Mouse (Mus musculus): ENCODE results near the gene Fkbp10. TPM values are rescaled to one million over a fixed set of nuclear protein-coding genes. Genes with fewer than 3 reads are reported as not detected.
A peak's percentile ranks its signal among the peaks of the same experiment; 100 is the strongest.

Gene Fkbp10
- polyA plus RNA-seq, 2 experiments, result 5.0 to 5.3 TPM

DNA sequence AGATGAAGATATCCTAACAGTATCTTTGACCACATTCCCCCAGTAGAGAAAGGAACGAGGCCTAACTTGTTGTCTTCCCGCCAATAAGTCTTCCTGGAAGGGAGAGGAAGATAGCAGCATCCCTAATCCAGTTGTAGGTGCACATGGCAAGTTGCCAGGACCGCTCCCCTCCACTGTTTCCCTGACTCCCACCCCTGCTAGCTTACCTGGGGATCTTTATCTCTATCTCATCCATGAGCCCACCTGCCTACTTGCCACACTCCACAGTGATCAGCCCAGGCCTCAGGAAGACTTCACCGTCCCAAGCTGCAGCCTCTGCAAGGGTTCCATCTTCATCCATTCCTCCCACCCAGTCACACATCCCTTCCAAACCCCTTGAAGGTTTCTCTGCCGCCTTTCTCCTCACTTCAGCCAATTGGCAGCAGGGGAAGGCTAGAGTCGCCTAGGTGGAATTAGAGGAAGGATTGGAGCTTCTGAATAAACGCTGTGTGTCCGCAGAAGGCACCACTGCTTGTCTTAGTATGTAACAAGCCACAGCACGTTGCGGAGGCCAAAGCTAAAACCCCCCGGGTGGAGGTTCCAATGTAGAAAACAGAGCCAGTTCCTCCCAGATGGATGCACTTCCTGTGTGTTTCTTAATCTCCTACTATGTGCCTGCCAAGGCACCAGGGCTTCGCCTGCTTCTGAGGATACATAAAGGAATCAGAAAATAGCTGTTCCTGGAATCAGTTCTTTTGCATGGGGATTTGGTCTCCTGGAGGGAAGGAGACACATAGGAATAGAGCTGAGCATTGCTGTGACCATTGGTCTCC, 15.6 kb upstream of the Fkbp10 start:
- no peak for DNase-seq (ENCODE audit: low read depth in 3 of 3, low spot score in 3 of 3)
- H3K4me3 ChIP-seq (ENCODE audit: insufficient read depth in 1 of 2, low read depth in 2 of 2, low read length in 2 of 2), result no peak overlapping the region
- no peak overlapping the region for H3K27ac ChIP-seq
- H3K9ac ChIP-seq (replicated peaks), result no peak overlapping the region
- H3K27me3 ChIP-seq (ENCODE audit: control insufficient read depth, insufficient read depth, low read length), result peaks cover 17% of the 10 kb centered on the region
- no peak overlapping the region for H3K4me2 ChIP-seq (ENCODE audit: low read depth)
- H3K9me3 ChIP-seq (ENCODE audit: control insufficient read depth, low read length), result no peaks in the 10 kb centered on the region
- H3K36me3 ChIP-seq (replicated peaks; ENCODE audit: control insufficient read depth, insufficient read depth, low read depth), result no peaks in the 10 kb centered on the region
- TF ChIP-seq CTCF (IDR thresholded peaks at IDR 0.05; ENCODE audit: low read depth) (no peak), EP300 (IDR thresholded peaks at IDR 0.05; ENCODE audit: low read depth) (no peak)
- ATAC-seq (ENCODE audit: insufficient read depth), result no peak
- peaks cover 7 to 27% of the 10 kb centered on the region in 2 experiments for H3K4me1 ChIP-seq (replicated peaks; ENCODE audit: control insufficient read depth in 2 of 2, insufficient read depth in 2 of 2, low read length in 1 of 2)
- 61% methylated on average over 12 of the region's 12 CpGs for WGBS (ENCODE audit: insufficient replicate concordance)

GRCm38 (mm10) chr11:100400842-100401241, 14.7 kb upstream of the Fkbp10 start:
- ATAC-seq (ENCODE audit: insufficient read depth), result no peak
- no peak for DNase-seq (ENCODE audit: low read depth in 3 of 3, low spot score in 3 of 3)
- Histone ChIP-seq H3K27ac (no peak overlapping the region), H3K9me3 (ENCODE audit: control insufficient read depth, low read length) (no peaks in the 10 kb centered on the region), H3K36me3 (replicated peaks; ENCODE audit: control insufficient read depth, insufficient read depth, low read depth) (no peaks in the 10 kb centered on the region), H3K4me3 (ENCODE audit: insufficient read depth in 1 of 2, low read depth in 2 of 2, low read length in 2 of 2) (no peak overlapping the region), H3K27me3 (ENCODE audit: control insufficient read depth, insufficient read depth, low read length) (peaks cover 8% of the 10 kb centered on the region), H3K4me2 (ENCODE audit: low read depth) (no peak overlapping the region), H3K9ac (replicated peaks) (no peak overlapping the region), H3K4me1 (replicated peaks; ENCODE audit: control insufficient read depth in 2 of 2, insufficient read depth in 2 of 2, low read length in 1 of 2) (peaks cover 7 to 20% of the 10 kb centered on the region in 2 experiments)
- WGBS (ENCODE audit: insufficient replicate concordance), result 30% methylated on average over 6 of the region's 6 CpGs
- TF ChIP-seq CTCF (IDR thresholded peaks at IDR 0.05; ENCODE audit: low read depth), result no peak
- no peak for TF ChIP-seq EP300 (IDR thresholded peaks at IDR 0.05; ENCODE audit: low read depth)

DNA sequence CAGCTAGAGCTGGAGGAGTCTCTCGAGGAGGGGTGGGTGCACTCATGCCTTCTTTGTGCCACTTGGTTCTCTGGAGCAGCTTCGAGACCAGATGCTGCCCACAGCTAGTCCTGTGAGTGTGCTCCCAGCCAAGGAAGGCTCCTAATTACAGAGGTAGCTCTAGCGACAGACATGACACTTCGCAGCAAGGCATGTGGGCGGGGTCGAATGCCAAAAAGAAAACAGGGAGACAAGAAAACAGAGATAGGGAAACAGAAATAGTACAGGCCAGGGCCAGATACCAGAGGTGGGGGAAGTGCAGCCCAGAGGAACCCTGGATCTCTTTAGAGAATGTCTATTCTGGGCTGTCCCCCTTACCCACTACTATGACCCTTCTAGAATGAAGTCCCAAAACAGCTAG, 13.3 kb upstream of the Fkbp10 start:
- Histone ChIP-seq H3K27me3 (ENCODE audit: control insufficient read depth, insufficient read depth, low read length) (no peaks in the 10 kb centered on the region), H3K4me1 (replicated peaks; ENCODE audit: control insufficient read depth in 2 of 2, insufficient read depth in 2 of 2, low read length in 1 of 2) (peaks cover 7 to 20% of the 10 kb centered on the region in 2 experiments), H3K9me3 (ENCODE audit: control insufficient read depth, low read length) (no peaks in the 10 kb centered on the region), H3K4me2 (ENCODE audit: low read depth) (peak overlapping the region; percentile 15), H3K4me3 (ENCODE audit: insufficient read depth in 1 of 2, low read depth in 2 of 2, low read length in 2 of 2) (no peak overlapping the region), H3K9ac (replicated peaks) (no peak overlapping the region), H3K27ac (no peak overlapping the region), H3K36me3 (replicated peaks; ENCODE audit: control insufficient read depth, insufficient read depth, low read depth) (no peaks in the 10 kb centered on the region)
- no peak for TF ChIP-seq EP300 (IDR thresholded peaks at IDR 0.05; ENCODE audit: low read depth)
- TF ChIP-seq CTCF (IDR thresholded peaks at IDR 0.05; ENCODE audit: low read depth), result no peak
- WGBS (ENCODE audit: insufficient replicate concordance), result 16% methylated on average over 6 of the region's 6 CpGs
- ATAC-seq (ENCODE audit: insufficient read depth), result no peak
- DNase-seq (ENCODE audit: low read depth in 3 of 3, low spot score in 3 of 3), result no peak

DNA sequence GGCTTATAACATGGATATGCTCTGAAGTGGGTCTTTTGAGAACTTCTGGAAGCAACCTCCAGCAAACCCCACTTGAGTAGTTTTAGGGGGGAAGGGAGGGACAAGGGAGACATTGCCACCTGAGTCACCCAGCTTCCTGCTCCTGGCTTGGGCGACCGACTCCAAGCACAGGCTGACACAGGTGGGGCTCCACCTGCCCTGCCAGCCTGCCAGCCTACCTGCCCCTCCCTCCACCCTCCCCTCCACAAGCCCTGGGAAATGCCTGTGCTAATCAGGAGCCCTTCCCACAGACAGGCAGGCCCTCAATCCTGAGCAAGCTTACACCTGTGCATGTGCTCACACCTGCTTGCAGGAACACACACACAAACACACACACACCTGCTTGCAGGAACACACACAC, 12.8 kb upstream of the Fkbp10 start:
- Histone ChIP-seq H3K4me3 (ENCODE audit: insufficient read depth in 1 of 2, low read depth in 2 of 2, low read length in 2 of 2) (no peak overlapping the region), H3K27me3 (ENCODE audit: control insufficient read depth, insufficient read depth, low read length) (no peaks in the 10 kb centered on the region), H3K36me3 (replicated peaks; ENCODE audit: control insufficient read depth, insufficient read depth, low read depth) (no peaks in the 10 kb centered on the region), H3K27ac (no peak overlapping the region), H3K4me2 (ENCODE audit: low read depth) (no peak overlapping the region), H3K4me1 (replicated peaks; ENCODE audit: control insufficient read depth in 2 of 2, insufficient read depth in 2 of 2, low read length in 1 of 2) (peaks cover 7 to 20% of the 10 kb centered on the region in 2 experiments), H3K9ac (replicated peaks) (no peak overlapping the region), H3K9me3 (ENCODE audit: control insufficient read depth, low read length) (no peaks in the 10 kb centered on the region)
- WGBS (ENCODE audit: insufficient replicate concordance), result 53% methylated on average over 2 of the region's 2 CpGs
- no peak for DNase-seq (ENCODE audit: low read depth in 3 of 3, low spot score in 3 of 3)
- ATAC-seq (ENCODE audit: insufficient read depth), result no peak
- no peak for TF ChIP-seq EP300 (IDR thresholded peaks at IDR 0.05; ENCODE audit: low read depth)
- no peak for TF ChIP-seq CTCF (IDR thresholded peaks at IDR 0.05; ENCODE audit: low read depth)

GRCm38 (mm10) chr11:100403445-100404134, 11.9 kb upstream of the Fkbp10 start:
- Histone ChIP-seq H3K27ac (no peak overlapping the region), H3K4me1 (replicated peaks; ENCODE audit: control insufficient read depth in 2 of 2, insufficient read depth in 2 of 2, low read length in 1 of 2) (peaks cover 7 to 17% of the 10 kb centered on the region in 2 experiments), H3K36me3 (replicated peaks; ENCODE audit: control insufficient read depth, insufficient read depth, low read depth) (no peaks in the 10 kb centered on the region), H3K9ac (replicated peaks) (no peak overlapping the region), H3K4me3 (ENCODE audit: insufficient read depth in 1 of 2, low read depth in 2 of 2, low read length in 2 of 2) (no peak overlapping the region), H3K9me3 (ENCODE audit: control insufficient read depth, low read length) (no peaks in the 10 kb centered on the region), H3K27me3 (ENCODE audit: control insufficient read depth, insufficient read depth, low read length) (no peaks in the 10 kb centered on the region), H3K4me2 (ENCODE audit: low read depth) (no peak overlapping the region)
- no peak for TF ChIP-seq CTCF (IDR thresholded peaks at IDR 0.05; ENCODE audit: low read depth)
- no peak for TF ChIP-seq EP300 (IDR thresholded peaks at IDR 0.05; ENCODE audit: low read depth)
- WGBS (ENCODE audit: insufficient replicate concordance), result 59% methylated on average over 10 of the region's 10 CpGs
- ATAC-seq (ENCODE audit: insufficient read depth) (no peak), DNase-seq (ENCODE audit: low read depth in 3 of 3, low spot score in 3 of 3) (no peak)

Data from liver, embryonic 14.5 days (tissue).